Mouse (Mus musculus): ENCODE measurements around the gene Tgfb2. TPM values are rescaled to one million over a fixed set of nuclear protein-coding genes. Genes with fewer than 3 reads are reported as not detected.
A peak's percentile ranks its signal among the peaks of the same experiment; 100 is the strongest.

Gene Tgfb2
- total RNA-seq, 4 experiments from 2014 or later, result 18.5 to 23.3 (median 22.2) TPM

- peak in 1 of 2 experiments; percentile 30 for DNase-seq (ENCODE audit: low spot score in 2 of 2)
Observed at GRCm38 (mm10) chr1:186702391-186703255, 3.2 kb downstream of the Tgfb2 start.

- DNase-seq (ENCODE audit: low spot score in 2 of 2), result no peak
Observed at GRCm38 (mm10) chr1:186701206-186701905, 4.4 kb downstream of the Tgfb2 start.

DNA sequence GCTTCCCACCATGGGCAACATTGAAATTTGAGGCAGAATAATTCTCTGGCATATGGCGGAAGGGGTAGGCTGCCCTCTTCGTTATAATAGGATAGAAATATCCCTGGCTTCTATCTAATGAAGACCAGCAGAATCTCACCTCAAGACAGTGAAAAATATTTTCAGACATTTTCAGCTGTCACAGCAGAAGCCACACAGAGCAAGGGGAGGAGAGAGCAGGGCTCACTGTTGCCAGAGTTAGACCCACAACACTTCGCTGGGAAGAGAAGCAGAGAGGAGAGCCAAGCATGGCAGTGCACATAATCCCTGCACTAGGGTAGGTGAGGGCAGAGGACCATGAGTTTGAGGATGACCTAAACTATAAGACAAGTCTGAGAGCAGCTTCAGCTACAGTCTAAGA lies 5.3 kb downstream of the Tgfb2 start:
- DNase-seq (ENCODE audit: low spot score in 2 of 2), result no peak

DNA sequence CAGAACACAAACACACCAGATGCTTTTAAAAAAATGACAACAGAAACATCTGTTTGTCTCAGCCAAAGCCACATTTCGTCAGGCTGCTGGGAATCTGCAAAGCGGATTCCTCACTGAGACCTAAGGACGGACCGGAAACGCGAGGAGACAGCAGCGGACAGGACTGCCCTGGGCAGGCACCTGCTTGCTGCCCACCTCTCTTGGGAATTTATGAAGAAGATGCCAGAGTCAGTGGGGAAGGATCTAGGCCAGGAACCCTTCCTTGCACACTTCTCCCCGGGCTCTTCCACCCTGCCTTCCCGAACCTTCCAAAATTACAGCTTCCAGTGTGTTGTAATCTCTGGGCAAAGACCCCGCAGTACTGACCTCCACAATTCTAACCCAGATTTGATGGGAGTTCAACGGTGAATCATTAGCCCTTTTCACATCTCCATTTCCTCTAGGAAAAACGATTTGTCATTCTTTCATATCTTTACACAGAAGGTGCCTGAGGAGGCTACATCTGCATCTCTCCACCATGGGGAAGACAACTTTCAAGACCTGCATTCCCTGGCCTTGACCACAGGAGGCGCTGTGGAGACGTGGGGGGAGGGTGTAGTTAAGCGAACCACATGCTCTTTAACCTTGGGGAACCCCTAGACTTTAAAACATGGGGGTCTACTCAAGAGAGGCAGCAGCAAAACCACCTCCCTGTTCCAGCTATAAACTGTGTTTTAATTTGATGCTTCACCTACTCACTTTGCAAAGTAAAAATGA lies 7.0 kb downstream of the Tgfb2 start:
- no peak for DNase-seq (ENCODE audit: low spot score in 2 of 2)

DNA sequence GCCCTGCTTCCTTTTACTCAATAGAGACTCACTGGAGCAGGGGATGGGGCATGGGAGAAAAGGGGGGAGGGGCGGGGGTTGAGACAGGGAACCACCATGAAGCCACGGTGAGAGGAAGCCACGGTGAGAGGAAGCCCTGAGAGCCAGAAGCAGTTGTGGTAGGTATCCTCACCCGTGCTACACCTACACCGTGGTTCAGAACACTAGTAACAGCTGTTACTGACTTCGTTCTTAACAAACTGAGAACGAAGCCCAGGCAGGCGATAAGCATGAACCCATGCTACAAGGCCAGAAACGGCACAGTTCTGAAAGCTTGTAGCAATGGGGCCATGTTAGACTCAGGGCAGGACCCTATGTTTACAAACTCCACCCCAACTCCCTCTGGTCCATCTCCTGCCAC lies 9.6 kb downstream of the Tgfb2 start:
- DNase-seq (ENCODE audit: low spot score in 2 of 2), result no peak

- DNase-seq (ENCODE audit: low spot score in 2 of 2), result no peak
Observed at GRCm38 (mm10) chr1:186695361-186695760, 10.4 kb downstream of the Tgfb2 start.

DNA sequence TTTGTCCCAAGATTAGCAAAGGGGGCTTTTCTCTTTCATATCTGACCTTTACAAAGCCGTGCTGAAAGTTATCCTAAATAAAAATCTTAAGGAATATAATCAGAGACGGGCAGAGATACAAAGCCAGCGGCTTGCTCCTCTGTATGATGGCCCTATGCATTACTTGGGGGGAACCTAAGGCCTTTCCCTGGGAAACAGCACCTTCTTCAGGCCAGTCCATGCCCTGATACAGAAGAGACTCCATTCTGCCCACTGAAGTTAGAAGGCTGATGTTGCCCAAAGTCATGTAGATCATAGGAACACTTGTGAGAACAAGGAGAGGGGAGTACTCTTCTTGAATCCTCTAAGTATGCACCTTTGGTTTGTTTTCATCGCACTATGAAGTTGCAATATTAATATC lies 13.4 kb downstream of the Tgfb2 start:
- DNase-seq (ENCODE audit: low spot score in 2 of 2), result no peak

GRCm38 (mm10) chr1:186691708-186692107 lies 14.1 kb downstream of the Tgfb2 start:
- DNase-seq (ENCODE audit: low spot score in 2 of 2), result no peak

DNA sequence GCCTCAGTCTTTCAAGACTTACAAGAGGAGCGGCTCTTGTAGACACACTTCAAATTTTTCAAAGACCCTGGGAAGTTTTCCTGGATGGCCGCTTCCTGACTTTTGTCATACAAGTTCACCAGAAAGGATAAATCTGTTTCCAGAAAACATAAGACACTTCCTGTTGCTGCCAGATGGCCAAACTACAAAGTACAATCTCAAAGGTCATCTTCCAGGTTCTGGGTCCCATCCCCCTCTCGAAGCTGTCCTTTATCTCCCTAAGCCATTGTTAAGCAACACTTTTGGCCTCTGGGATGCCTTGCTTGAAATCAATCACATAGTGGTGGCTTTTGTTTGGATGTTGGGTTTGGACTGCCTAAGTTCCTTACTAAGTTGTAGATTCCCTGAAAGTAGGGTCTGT lies 21.7 kb downstream of the Tgfb2 start:
- DNase-seq (ENCODE audit: low spot score in 2 of 2), result no peak

DNA sequence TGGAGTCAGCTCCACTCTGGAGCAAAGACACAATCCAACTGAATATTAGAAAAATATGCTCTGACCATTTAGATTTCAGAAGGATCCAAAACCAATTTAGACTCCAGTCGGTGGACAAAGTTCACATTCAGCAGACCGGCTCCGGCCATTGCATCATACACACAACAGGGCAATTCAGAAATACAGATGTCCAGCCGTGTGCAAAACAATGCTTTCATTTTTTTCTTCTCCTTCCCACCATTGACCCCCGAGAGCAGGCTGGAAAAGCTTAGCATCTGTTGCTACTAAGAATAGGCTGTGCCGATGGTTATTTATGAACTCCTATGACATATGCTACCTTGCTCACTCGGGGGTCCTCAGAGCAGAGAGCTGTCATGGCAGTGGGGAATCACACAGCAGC lies 23.2 kb downstream of the Tgfb2 start:
- no peak for DNase-seq (ENCODE audit: low spot score in 2 of 2)

GRCm38 (mm10) chr1:186677614-186678013 lies 28.2 kb downstream of the Tgfb2 start:
- no peak for DNase-seq (ENCODE audit: low spot score in 2 of 2)

DNA sequence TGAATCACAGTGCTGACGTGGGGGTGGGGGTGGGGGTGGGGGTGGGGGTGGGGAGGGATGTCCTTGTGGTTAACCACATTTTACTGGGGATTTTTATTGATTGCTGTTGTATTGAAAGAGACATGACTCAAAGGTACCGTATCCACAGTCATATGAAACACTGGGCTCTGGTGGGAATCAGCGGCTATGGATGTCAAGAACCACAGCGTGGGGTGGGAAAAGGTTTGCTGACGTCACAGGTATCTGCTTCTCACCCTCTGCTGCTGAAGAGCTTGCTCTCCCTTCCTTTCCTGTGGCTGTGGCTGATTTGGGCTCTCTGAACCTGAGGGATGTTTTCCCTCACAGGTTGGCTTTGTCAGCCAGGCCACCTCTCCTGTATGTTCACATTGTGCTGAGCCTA lies 29.6 kb downstream of the Tgfb2 start:
- DNase-seq (ENCODE audit: low spot score in 2 of 2), result no peak

DNA sequence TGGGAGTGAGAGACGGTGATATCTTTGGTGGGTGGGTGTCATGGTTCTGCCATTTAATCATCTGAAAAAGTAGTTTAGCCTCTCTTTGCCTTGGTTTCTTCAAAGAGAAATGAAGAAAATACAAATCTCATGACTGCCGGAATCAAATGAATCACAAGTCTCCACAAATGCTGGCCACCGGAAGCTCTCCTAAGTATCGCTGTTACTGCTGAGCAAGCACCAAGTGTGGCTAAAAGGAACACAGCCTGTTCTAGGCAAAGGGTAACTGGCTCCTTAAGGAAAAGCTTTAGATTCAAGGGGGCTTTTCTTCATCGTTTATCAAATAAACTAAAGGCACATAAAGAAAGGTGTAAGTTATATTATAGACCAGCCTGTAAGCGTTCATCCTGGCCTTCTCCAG lies 30.5 kb downstream of the Tgfb2 start:
- DNase-seq (ENCODE audit: low spot score in 2 of 2), result no peak

GRCm38 (mm10) chr1:186674621-186675020 lies 31.2 kb downstream of the Tgfb2 start:
- no peak for DNase-seq (ENCODE audit: low spot score in 2 of 2)

DNA sequence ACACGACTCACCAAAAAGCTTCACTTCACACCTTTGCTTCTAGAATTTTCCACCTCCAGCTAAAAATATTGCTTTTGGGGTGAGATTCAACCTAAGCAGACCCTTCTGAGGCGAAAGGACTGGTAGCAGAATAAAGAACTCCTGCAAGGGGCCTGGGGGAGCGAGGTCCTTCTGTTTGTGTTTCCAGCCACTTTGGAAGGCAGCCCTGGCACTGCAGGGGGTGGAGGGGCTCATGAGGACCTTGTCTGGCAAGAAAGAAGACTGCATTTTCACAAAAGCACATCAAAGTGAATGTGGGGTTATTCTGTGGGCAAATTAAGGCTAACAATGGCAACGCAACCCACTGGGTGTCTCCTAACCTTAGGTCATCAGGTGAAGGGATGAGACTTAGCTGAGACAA lies 32.6 kb downstream of the Tgfb2 start:
- no peak for DNase-seq (ENCODE audit: low spot score in 2 of 2)

GRCm38 (mm10) chr1:186663412-186663811 lies 42.4 kb downstream of the Tgfb2 start:
- DNase-seq (ENCODE audit: low spot score in 2 of 2), result no peak

DNA sequence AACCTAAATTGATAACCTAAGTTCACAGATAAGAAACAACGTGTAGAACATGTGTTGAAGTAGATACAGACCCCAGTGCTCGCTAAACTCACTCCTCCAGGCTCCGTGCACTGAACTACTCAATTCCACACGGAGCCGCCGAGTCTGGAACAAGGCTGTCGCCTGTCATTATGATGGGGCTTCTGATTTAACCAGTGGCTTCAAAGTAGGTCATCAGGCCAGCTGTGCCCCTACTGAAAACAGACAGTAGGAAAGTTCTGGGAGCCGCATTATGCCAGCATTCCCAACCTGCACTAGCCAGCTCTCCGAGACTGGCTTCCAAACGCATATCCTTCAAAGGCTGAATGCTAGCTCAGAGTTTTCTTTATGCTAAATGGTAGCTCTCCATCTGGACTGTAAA lies 42.8 kb downstream of the Tgfb2 start:
- DNase-seq (ENCODE audit: low spot score in 2 of 2), result no peak

- DNase-seq (ENCODE audit: low spot score in 2 of 2), result peak in 1 of 2 experiments; percentile 18
Observed at GRCm38 (mm10) chr1:186661206-186661921, 44.4 kb downstream of the Tgfb2 start.

DNA sequence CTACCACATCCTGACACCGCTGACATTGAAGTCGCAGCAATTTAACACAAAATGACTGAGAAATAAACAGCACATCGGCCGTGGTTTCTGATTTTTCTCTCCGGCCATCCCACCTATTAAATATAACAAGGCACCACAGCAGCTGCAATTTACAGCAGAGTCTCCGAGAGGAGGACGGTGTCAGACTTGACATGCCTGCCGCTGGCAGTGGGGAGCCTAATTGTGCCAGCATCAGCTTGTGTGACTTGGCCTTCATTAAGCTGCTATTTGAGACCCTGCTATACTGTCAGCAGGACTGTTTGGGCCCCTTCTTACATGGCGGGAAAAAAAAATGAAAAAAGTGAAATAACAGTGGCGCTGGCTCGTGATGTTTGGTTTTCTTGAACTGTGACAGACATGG lies 47.0 kb downstream of the Tgfb2 start:
- no peak for DNase-seq (ENCODE audit: low spot score in 2 of 2)

DNA sequence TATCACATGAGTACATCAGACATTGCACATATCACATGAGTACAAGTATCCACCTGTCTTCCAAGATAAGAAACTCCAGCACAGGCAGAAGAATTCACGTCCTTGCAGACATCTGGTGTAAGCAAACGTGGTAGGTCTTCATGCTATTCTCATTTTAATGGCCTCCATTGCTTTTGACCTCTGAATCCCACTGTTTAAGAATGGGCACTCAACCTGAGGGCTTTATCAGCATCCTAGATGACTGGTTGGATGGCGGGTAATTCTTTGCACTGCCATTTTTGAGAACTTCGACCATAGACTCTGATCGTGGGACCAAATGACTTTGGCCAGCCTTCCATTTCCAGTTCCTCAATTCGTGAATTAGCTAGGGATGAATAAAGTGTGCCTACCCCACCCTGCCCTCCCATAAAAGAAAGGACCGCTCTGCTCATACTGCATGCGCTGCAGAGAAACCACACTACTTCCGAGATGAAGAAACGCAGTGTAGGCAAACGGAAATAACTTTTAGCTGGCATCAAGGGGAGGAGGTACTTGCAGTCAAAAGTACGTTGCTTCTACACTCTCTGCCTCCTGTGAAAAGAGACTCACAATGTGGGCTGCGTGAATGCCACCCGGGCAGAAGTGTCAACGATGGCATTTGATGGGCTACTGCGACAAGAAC lies 48.1 kb downstream of the Tgfb2 start:
- DNase-seq (ENCODE audit: low spot score in 2 of 2), result no peak

Measured in gastrocnemius, adult 8-10 months (tissue).